Mouse (Mus musculus): ENCODE measurements around the gene Psmd8. TPM values are rescaled to one million over a fixed set of nuclear protein-coding genes. Genes with fewer than 3 reads are reported as not detected.

Gene Psmd8
- total RNA-seq, 2 experiments from 2014 or later: 131 to 133 TPM

DNA sequence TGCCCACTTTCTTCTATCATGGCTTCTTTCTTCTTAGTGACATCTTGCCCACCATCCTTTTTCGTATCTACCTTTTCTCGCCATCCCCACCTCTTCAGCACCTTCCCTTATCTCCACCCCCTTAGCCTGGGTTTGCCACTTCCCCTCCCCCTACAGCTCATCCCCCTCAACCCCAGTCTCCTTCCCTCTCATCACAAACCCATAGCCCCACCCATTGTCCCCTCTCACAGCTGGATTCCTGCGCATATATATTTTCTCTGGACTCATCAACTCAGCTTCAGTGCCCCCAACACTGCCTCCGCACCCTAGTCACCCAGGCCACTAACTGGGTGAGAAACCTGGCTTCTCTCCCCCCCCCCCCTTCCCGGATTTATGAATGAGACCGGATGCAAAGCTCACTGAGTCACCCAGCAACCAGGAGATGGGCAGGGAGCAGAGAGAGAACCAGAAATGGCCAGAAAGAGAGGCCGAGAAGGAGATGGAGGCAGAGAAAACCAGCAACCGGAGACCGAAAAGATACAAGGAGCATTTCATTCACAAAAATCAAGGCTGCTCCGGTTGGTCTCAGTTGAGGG lies 12.3 kb downstream of the Psmd8 start:
- Histone ChIP-seq H3K27ac (peak overlapping the region; percentile 91), H3K4me3 (peak overlapping the region; percentile 86)
- TF ChIP-seq CTCF (conservative IDR thresholded peaks at IDR 0.05): no peak
- DNase-seq (ENCODE audit: low spot score in 2 of 2): no peak

DNA sequence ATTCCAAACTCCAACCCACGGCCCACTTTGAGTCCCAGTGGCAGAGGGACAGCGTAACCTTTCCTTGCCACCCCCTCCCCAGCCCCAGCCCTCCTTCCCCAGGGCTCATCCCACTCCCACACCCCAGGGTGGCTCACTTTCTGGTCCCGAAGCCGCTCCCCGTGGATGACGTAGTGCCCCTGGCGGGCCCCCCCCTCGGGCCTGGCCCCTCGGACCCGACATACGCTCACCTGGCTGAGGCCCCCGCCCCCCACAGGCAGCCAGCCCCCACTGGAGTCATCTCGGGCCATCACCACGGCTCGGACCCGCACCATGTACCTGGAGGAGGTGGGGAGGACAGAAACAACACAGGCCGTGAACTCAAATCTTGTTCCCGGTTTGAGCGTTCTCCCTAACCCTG lies 12.8 kb downstream of the Psmd8 start:
- H3K4me3 ChIP-seq: peak overlapping the region; percentile 86
- H3K27ac ChIP-seq: no peak overlapping the region
- no peak for DNase-seq (ENCODE audit: low spot score in 2 of 2)
- TF ChIP-seq CTCF (conservative IDR thresholded peaks at IDR 0.05): no peak

DNA sequence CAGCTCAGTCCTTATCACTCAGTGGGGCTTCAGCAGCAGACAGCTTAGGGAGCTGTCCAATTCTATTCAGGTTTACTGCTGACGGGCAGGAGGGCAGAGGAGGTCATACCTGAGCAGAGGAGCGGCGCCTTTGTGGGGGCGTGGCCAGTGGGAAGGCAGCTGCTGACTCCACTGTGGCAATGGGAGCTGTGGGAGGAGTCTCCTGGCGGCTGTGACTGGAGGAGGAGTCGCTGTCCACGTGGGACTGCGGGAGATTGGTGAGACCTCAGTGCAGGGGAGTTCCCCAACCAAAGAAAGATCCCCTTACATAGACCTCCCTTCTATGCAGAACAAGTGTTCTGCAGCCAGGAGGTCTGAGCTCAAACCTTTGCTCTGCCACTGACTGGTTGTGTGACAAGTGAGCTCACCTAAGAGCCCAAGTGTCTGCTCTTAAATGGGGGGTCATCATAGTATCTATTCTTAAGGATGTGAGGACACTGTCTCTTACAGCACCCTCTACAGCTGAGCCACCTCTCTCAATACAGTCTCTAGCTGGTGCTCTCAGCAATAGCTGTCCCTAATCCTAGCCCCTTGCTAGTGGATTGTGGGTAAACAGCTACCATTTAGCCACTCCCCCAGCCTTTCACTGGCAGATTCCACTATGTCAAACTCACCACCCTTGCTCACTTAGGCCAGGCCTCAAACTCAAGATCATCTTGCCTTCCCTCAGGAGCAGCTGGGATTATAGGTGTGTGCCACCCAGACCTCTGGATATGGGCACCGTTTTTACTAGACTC lies 17.6 kb downstream of the Psmd8 start:
- no peak overlapping the region for H3K4me3 ChIP-seq
- no peak for TF ChIP-seq CTCF (conservative IDR thresholded peaks at IDR 0.05)
- no peak for DNase-seq (ENCODE audit: low spot score in 2 of 2)
- H3K27ac ChIP-seq: no peak overlapping the region

DNA sequence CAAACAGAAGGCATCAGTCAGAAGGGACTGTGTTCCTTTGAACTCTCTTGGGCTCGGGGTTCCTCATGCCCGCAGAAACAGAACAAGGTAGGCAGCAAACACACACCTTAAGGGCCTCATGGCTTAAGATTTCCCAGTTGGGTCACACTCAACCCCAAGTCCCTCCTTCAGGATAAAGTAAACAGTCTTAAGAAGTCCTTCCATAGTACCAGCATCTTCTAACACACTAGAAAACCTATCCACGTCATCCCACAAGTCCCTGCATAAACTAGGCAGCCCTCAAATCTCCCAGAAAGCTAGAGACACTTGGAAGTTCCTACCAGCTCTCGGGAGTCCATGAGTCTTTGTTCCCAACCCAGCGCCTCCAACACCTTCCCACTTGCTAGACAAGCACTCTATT lies 18.2 kb downstream of the Psmd8 start:
- no peak for DNase-seq (ENCODE audit: low spot score in 2 of 2)
- H3K4me3 ChIP-seq: no peak overlapping the region
- H3K27ac ChIP-seq: no peak overlapping the region
- TF ChIP-seq CTCF (conservative IDR thresholded peaks at IDR 0.05): no peak

DNA sequence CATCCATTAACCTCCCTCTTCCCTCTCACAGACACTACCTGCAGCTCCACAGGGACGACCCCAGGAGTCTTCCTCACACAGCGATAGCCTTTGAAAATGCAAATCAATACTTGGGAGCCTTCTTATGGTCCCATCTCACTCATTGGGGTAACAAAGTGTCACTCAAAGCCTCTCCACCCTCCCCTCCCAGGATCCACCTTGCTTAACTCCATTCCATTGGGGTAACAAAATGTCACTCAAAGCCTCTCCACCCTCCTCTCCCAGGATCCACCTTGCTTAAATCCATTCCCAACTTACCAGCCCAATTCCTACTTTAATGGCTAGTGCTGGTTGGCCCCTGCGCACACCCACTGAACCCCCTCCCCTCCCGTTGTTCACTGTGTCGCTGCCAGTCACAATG lies 22.2 kb downstream of the Psmd8 start:
- no peak for DNase-seq (ENCODE audit: low spot score in 2 of 2)
- H3K4me3 ChIP-seq: no peak overlapping the region
- TF ChIP-seq CTCF (conservative IDR thresholded peaks at IDR 0.05): no peak
- no peak overlapping the region for H3K27ac ChIP-seq

DNA sequence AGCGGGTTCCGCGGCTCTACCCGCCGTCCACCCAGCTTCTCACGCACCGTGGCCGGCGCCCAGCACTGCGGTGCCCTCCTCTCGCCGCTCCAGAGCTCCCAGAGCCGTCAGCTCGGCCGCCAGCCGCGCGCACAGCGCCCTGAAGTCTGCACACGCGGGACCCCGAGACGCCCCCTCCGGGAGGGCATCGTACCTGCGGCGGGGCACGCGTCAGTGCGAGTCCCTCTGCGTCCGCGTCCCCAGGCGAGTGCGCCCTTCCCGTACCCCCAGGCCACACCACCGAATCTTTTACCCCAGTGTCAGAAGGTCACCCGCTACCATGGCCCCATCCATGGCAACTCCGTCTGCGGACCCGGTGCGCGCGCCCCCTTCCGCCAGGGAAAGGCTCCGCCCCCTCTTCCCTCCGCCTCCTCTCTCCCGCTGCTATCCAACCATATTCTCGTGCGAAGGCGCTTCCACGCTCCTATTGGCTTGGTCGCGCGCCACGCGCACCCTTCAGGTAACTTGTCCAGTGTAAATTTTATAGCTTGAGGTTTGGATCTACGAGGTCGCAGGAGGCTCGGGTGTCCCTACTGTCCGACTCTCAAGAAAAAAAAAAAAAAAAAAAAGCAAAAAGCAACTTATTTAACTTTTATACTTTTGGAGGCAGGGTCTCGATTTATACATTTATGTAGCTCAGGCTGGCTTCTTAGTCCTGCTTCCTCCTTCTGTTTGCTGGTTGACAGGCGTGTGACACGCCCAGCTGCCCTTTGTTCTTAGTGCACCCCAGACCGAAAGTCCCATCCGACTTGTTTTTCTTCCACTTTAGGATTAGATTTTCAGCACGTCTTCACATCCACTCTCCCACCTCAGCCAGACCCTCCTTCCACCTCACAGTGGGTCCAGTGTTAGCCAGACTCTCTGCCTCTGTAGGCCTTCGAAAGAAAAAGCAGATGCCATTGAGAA lies 24.4 kb downstream of the Psmd8 start, which contains the start of gene Fam98c:
TSS of gene Fam98c (minus strand) at position 397 of the 945 bp plus-strand sequence.
- peak; percentile 58 for TF ChIP-seq CTCF (conservative IDR thresholded peaks at IDR 0.05)
- Histone ChIP-seq H3K4me3 (peak within 1 kb of the TSS; percentile 98), H3K27ac (peak within 1 kb of the TSS; percentile 98)
- DNase-seq (ENCODE audit: low spot score in 2 of 2): peak; percentile 84 to 86

DNA sequence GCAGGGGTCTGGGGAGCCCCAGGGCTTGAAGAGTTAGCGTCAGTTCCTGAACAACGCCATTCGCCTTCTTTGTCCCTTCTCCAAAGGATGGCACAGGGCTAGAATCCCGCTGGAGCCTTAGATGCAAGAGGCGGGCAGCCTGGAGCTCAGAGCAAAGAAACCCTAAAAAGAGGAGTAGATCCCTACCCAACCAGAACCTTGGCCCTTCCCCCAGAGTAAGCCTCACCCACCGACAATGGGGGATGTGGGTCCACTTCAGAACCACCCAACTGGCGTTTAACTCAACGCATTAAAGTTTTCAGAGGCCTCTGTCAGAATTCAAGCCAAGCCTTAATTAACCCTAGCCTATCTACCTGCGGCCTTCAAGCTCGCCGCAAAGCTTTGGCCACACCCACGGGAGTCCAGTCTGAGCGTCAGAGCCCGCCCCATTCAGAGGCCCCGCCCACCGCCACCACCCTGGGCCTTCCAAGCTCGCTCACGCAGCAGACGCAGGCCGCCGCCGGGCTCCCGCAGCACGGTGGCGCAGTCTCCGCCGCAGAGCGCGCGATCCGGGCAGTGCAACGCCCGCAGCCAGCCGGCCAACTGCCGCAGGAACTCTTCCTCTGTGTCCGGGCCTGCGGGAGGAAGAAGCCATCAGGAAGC lies 25.2 kb downstream of the Psmd8 start:
- H3K27ac ChIP-seq: peak overlapping the region; percentile 98
- DNase-seq (ENCODE audit: low spot score in 2 of 2): peak; percentile 88 to 92
- peak; percentile 43 for TF ChIP-seq CTCF (conservative IDR thresholded peaks at IDR 0.05)
- peak overlapping the region; percentile 98 for H3K4me3 ChIP-seq

DNA sequence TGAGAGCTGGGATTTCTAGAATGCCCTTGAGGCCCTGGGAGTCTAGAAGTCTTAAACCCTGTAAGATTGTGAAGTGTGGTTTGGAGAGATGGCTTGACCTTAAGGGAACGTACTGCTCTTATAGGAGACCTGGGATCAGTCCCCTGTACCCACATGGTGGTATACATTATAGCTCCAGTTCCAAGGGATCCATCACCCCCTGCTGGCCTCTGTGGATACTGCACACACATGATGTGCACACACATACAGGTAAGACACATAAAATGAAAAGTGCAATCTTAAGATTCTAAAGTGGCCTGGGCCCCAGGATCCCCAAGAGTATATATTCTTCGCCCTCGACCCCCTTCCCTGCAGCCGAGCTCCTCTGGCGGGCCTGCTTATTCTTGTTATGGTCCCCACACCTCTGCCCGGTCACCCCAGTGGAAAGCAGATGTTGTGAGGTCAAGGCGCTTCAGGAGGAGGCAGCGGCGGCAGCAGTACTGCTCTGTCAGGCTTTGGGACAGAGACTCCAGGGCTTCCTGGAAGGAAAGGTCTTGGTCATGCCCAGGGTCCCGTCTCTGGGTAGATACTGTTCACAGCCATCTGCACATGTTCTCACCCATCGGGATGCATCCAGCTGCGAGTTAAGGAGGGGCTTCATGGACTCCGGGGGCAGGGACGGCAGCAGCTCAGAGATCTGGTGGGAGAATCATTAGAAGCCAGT lies 26.3 kb downstream of the Psmd8 start:
- no peak overlapping the region for H3K27ac ChIP-seq
- no peak for DNase-seq (ENCODE audit: low spot score in 2 of 2)
- H3K4me3 ChIP-seq: no peak overlapping the region
- peak; percentile 59 for TF ChIP-seq CTCF (conservative IDR thresholded peaks at IDR 0.05)

DNA sequence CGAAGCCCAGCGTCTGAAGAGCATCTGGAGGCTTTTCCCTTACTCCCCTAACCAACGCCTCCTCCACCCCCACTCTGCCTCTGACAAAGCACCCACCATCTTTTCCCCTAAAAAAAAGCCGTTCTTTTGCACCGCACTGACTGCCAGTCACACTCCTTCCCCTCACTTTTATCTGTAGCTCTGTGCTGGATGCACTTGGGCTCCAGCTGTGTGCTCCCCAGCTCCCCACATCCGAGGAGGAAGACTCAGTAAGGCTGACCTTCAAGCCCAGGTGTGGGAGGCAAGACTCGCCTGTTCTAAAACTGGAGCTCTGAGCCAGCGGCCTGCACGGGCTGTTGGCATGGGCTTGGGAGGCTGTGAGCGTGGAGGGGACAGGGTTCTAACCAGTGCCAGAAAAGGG lies 29.0 kb downstream of the Psmd8 start:
- no peak overlapping the region for H3K27ac ChIP-seq
- no peak for DNase-seq (ENCODE audit: low spot score in 2 of 2)
- no peak for TF ChIP-seq CTCF (conservative IDR thresholded peaks at IDR 0.05)
- no peak overlapping the region for H3K4me3 ChIP-seq

DNA sequence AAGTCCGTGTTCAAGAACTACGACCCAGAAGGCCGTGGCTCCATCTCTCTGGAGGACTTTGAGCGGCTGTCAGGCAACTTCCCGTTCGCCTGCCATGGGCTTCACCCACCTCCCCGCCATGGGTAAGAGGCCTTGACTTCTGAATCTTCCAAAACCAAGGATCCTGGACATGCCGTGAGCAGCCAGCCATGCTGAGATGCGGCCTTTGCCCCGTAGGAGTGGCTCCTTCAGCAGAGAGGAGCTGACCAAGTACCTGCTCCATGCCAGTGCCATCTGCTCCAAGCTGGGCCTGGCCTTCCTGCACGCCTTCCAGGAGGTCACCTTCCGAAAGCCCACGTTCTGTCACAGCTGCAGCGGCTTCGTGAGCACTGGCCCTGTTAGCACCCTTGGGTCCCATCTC lies 31.7 kb downstream of the Psmd8 start:
- Histone ChIP-seq H3K4me3 (no peak overlapping the region), H3K27ac (no peak overlapping the region)
- no peak for TF ChIP-seq CTCF (conservative IDR thresholded peaks at IDR 0.05)
- no peak for DNase-seq (ENCODE audit: low spot score in 2 of 2)

DNA sequence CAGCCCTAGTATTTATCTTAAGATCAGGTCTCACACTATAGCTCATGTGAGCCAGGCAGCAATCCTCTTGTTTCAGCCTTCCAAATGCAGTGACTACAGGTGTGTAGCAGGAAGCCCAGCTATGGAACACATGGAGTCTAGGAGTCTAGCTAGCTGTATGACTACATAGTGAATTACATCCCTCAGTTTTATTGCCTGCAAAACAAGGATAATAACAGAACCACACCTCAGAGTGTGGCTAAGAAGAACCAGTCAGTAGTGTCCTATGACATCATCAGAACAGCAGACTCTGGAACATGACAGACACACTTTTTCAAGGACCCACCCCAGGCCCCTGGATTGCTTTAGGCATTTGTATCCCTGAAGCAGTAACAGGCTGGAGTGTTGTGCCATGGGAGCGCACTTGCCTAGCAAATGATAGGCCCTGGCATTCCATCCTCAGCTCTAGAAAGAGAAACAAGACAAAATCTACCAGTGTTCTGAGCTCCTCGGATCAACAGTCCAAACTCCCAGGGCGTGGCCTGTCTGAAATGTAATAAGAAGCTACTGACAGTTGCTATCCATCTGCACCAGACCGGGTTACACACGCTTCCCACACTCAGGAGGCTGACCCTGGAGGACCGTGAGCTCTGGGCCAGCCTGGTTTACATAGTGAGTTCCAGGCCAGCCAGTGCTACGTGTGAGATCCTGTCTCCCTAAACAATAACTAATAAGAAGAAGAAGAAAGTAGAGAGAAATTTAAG lies 33.7 kb downstream of the Psmd8 start:
- Histone ChIP-seq H3K27ac (no peak overlapping the region), H3K4me3 (no peak overlapping the region)
- TF ChIP-seq CTCF (conservative IDR thresholded peaks at IDR 0.05): no peak
- no peak for DNase-seq (ENCODE audit: low spot score in 2 of 2)

All from layer of hippocampus, adult 2 months (tissue).